Mouse (Mus musculus) small intestine, adult 2 months (tissue): Measurements from ENCODE around the gene Zfp977.
"Not testable (repeated sequence)": the region's sequence is repeated elsewhere in the genome, so short reads cannot be mapped to it uniquely, and the experiment has no call there.

ENCODE experiments used
- CTCF ChIP-seq: fragments of 200-500 bp; IDR thresholded peaks from 2 replicates; pipeline ENCODE4 v1.5.1; 2012; ENCODE audit warnings: low read depth, mild to moderate bottlenecking, control low read depth, inconsistent platforms, low read length, moderate library complexity, mixed read lengths; ENCODE audit not compliant: insufficient replicate concordance, insufficient read length; ENCODE audit errors: extremely low read depth
- POLR2A ChIP-seq: fragments of 200-500 bp; IDR thresholded peaks from 2 replicates; pipeline ENCODE4 v1.6.1; 2012; ENCODE audit warnings: low read depth, mild to moderate bottlenecking, control low read depth, inconsistent platforms, low read length, moderate library complexity

- not testable (repeated sequence) for TF ChIP-seq CTCF, POLR2A
Observed at GRCm38 (mm10) chr7:42631031-42631430, 38.7 kb upstream of the Zfp977 start.
